Mouse (Mus musculus) hindbrain, embryonic 16.5 days (tissue): ENCODE measurements at regions not wholly inside any gene's neighbourhood (a gene's known extent, or its start where the extent isn't known, plus 50 kb on each side); places are given as distances from the start of the nearest gene placed in this dataset.
"Not testable (repeated sequence)": the region's sequence is repeated elsewhere in the genome, so short reads cannot be mapped to it uniquely, and the experiment has no call there.

ENCODE experiments used
- ATAC-seq: fragments of 200-750 bp; cut with Nextera tagmentation; 2 replicates; pipeline ENCODE4 v1.8.0; 2017; ENCODE audit warnings: moderate TSS enrichment, moderate library complexity
- H3K27ac ChIP-seq: fragments of 300-500 bp; sonication (generic); 2 replicates; pipeline ENCODE4 v1.5.1; 2014; ENCODE audit warnings: low read depth, mild to moderate bottlenecking, control low read depth, low read length, moderate library complexity
- H3K27me3 ChIP-seq: fragments of 300-500 bp; sonication (generic); replicated peaks from 2 replicates; pipeline ENCODE4 v1.6.1; 2014; ENCODE audit warnings: low read length; ENCODE audit not compliant: control insufficient read depth, insufficient read depth
- H3K36me3 ChIP-seq: fragments of 300-500 bp; sonication (generic); 2 replicates; pipeline ENCODE4 v1.6.1; 2014; ENCODE audit warnings: mild to moderate bottlenecking, low read length, moderate library complexity, mixed read lengths; ENCODE audit not compliant: control insufficient read depth, insufficient read depth
- H3K4me1 ChIP-seq: fragments of 300-500 bp; sonication (generic); 2 replicates; pipeline ENCODE4 v1.6.1; 2014; ENCODE audit warnings: low read depth, low read length; ENCODE audit not compliant: control insufficient read depth, insufficient read depth
- H3K4me2 ChIP-seq: fragments of 300-500 bp; sonication (generic); 2 replicates; pipeline ENCODE4 v1.6.1; 2014; ENCODE audit warnings: mild to moderate bottlenecking, low read length, control low read depth, moderate library complexity
- H3K4me3 ChIP-seq: fragments of 300-500 bp; sonication (generic); 2 replicates; pipeline ENCODE4 v1.5.1; 2014; ENCODE audit warnings: mild to moderate bottlenecking, low read length, control low read depth, moderate library complexity
- H3K9ac ChIP-seq: fragments of 300-500 bp; sonication (generic); 2 replicates; pipeline ENCODE4 v1.6.1; 2014; ENCODE audit warnings: low read depth, mild to moderate bottlenecking, control low read depth, low read length, moderate library complexity
- H3K9me3 ChIP-seq: fragments of 300-500 bp; sonication (generic); 2 replicates; pipeline ENCODE4 v1.6.1; 2014; ENCODE audit warnings: mild to moderate bottlenecking, low read length, moderate library complexity; ENCODE audit not compliant: control insufficient read depth
- WGBS: fragments of 180-500 bp; shearing (Covaris S2); extraction: QIAGEN DNeasy Blood & Tissue Kit; methylation state at CpG from one replicate; pipeline ENCODE4 v1.1.7; 2014; 5-methylcytosine and 5-hydroxymethylcytosine counted together

DNA sequence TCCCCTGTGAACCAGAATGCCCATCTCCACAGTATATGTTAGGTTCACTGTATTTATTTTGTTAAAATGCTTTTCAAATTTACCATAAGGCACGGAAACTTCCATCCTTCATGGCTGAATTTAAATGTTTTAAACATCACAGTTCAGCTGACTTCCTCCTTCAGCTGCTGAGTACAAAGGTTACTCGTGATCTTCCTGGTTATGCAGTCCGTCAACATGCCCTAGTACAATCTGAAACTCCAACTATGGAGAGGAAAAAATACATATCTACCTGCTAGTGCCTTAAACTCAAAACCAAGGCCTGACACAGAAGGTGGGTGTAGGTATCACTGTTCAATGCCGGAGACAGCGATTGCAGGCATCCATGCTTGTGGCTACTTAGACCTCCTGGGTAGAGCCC, 280.5 kb upstream of the Arglu1 start:
- no peak for ATAC-seq
- no peak overlapping the region for H3K4me2 ChIP-seq
- no peak overlapping the region for H3K27ac ChIP-seq
- 88% methylated on average over 5 of the region's 5 CpGs for WGBS
- no peak overlapping the region for H3K4me3 ChIP-seq
- H3K27me3 ChIP-seq = no peaks in the 10 kb centered on the region
- no peaks in the 10 kb centered on the region for H3K36me3 ChIP-seq
- H3K9me3 ChIP-seq = no peaks in the 10 kb centered on the region
- H3K9ac ChIP-seq = no peak overlapping the region
- no peaks in the 10 kb centered on the region for H3K4me1 ChIP-seq

DNA sequence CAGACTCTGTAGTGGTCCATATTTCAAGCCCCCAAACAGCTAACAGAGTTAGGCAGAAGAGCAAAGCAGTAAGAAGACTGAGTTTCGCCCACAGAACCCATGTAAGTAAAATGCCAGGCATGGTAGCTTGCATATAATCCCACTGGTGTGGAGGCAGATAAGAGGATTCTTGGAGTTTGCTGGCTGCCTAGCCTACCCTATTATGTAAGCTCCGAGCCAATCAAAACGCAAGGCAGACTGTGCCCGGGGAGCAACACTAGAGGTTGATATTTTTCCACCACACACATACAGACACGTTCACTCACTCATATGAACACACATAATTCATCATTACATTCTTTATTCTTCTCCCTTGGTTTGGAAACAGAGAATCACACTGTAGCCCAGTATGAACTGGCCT, 280.0 kb upstream of the Arglu1 start:
- Histone ChIP-seq H3K9me3 (no peaks in the 10 kb centered on the region), H3K4me2 (no peak overlapping the region), H3K36me3 (no peaks in the 10 kb centered on the region), H3K27ac (no peak overlapping the region), H3K9ac (no peak overlapping the region), H3K27me3 (no peaks in the 10 kb centered on the region), H3K4me1 (no peaks in the 10 kb centered on the region), H3K4me3 (no peak overlapping the region)
- no peak for ATAC-seq
- 76% methylated on average over 5 of the region's 5 CpGs for WGBS

DNA sequence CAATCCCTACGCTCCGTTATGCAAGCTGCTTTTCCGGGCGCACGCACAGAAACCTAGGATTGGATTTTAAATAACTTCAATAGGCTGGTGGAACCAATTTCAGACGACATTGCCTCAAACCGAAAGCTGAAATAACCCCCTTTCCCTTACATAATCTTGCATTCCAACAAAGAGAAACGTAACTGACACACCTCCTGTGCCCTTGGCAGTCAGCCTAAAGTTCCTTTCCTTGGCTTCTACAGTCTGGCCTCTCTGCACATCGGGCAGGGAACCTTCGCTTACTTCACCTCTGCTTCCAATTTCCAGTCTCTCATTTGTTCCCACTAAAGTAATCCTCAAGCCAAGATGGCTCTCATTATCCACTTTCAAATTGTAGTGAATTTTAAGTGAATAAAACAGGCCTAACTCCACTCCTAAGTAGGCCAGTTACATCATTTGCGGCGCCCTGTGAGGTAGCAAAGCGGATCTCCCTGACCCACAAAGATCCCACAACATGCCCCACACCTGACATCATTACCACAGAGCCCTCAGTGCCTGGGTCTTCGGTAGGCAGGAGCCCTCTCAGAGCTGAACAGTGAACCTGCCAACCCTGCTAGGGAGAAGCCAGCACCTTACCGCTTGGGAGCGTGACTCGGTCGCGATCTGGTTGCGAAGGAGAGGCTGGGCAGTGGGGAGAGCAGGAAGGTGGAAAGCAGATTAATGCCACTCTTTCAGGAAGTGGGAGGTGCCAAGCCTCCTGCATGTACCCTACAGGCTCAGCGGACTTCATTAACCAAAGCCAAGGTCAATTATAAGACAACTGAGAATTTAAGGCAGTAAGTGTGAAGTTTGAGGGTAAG, 279.0 kb upstream of the Arglu1 start:
- H3K27ac ChIP-seq = no peak overlapping the region
- no peak overlapping the region for H3K9ac ChIP-seq
- no peaks in the 10 kb centered on the region for H3K36me3 ChIP-seq
- ATAC-seq = no peak
- no peaks in the 10 kb centered on the region for H3K27me3 ChIP-seq
- no peak overlapping the region for H3K4me3 ChIP-seq
- H3K9me3 ChIP-seq = no peaks in the 10 kb centered on the region
- H3K4me1 ChIP-seq = no peaks in the 10 kb centered on the region
- WGBS = 83% methylated on average over 21 of the region's 21 CpGs
- no peak overlapping the region for H3K4me2 ChIP-seq

DNA sequence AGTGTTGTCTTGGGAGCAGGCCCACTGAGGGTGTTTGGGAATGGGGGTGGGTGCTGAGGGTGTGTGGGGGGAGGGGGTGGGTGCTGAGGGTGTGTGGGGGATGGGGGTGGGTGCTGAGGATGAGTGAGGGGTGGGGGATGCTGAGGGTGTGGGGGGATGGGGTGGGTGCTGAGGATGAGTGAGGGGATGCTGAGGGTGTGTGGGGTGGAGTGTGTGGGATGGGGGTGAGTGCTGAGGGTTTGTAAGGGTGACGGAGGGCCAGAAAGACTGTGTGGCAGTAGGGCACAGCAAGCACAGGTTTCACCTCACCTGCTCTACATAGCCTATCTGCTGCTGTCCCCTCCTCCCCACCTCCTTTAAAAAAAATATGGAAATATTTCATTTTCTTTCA, 276.3 kb upstream of the Arglu1 start:
- ATAC-seq = no peak
- Histone ChIP-seq H3K27me3 (no peaks in the 10 kb centered on the region), H3K4me3 (no peak overlapping the region), H3K36me3 (no peaks in the 10 kb centered on the region), H3K27ac (no peak overlapping the region), H3K9ac (no peak overlapping the region), H3K4me1 (no peaks in the 10 kb centered on the region), H3K4me2 (no peak overlapping the region), H3K9me3 (no peaks in the 10 kb centered on the region)
- WGBS = 71% methylated on average over 1 of the region's 1 CpGs

DNA sequence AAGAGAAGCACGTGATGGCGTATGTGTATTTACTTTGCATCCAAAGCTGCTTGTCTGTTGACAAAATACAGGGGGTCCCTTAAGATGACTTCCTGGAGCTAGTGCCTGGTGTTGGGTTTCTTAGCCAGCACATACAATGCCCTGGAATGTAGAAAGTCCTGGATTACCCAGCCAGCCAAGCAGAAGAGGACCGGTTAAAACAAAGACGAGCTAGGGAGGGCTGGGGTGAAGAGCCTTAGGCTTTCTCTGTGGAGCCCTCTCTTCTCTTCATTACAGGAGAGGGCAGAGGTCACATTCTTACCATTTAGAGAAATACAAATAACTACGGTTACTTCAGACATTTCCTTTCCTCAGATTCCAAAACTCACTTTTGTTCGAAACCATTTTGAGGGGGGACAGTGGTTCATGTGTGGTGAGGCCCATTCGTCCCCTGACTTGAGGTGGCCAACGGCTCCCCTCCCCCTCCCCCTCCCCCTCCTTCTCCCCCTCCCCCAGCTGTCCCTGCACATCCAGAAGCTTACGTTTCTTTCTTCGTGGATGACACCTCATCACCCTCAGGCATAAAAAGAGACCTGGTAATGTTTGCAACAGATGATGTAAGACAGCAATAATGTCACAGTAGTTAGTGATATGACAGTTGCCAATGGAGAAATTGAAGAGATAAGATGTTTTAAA, 275.8 kb upstream of the Arglu1 start:
- no peak overlapping the region for H3K9ac ChIP-seq
- no peaks in the 10 kb centered on the region for H3K9me3 ChIP-seq
- no peak overlapping the region for H3K27ac ChIP-seq
- no peak for ATAC-seq
- no peaks in the 10 kb centered on the region for H3K36me3 ChIP-seq
- H3K4me3 ChIP-seq = no peak overlapping the region
- 14% methylated on average over 10 of the region's 10 CpGs for WGBS
- H3K4me1 ChIP-seq = no peaks in the 10 kb centered on the region
- no peaks in the 10 kb centered on the region for H3K27me3 ChIP-seq
- H3K4me2 ChIP-seq = no peak overlapping the region

DNA sequence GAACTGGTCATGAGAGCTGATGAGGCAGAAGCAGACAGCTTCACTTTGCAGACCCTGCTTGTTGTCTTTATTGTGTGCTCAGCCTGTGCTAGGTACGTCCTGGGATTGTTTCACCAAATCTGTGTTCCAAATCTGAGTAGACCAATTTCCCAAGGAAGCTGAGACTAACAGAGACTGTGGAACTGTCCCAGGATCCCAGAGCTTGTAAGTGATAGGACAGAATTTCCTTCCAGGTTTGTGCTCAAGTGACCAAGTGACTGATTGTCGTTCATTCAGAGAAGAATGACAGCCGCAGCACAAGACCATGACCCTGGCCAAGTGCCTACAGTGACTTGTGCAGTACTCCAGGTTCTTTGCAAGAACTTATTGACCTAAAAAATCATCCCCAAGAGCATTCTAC, 269.9 kb upstream of the Arglu1 start:
- Histone ChIP-seq H3K4me1 (no peaks in the 10 kb centered on the region), H3K4me2 (no peak overlapping the region), H3K27ac (no peak overlapping the region), H3K4me3 (no peak overlapping the region), H3K27me3 (no peaks in the 10 kb centered on the region), H3K9ac (no peak overlapping the region), H3K9me3 (no peaks in the 10 kb centered on the region), H3K36me3 (no peaks in the 10 kb centered on the region)
- 91% methylated on average over 3 of the region's 3 CpGs for WGBS
- ATAC-seq = no peak

DNA sequence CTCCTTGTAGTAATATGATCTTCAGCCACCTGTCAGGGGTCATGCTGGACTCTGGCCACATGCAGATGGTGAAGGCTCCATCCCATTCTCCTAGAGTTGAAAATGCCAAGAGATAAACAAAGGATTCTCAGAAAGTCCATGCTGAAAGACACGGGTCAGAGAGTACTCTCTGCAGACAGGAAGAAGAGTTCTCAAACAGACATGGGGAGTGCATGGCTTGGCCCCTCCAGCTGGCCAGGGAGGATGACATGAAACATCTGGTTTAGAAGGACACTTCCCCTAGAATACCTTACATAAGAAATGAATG, 269.4 kb upstream of the Arglu1 start:
- no peak overlapping the region for H3K9ac ChIP-seq
- H3K4me1 ChIP-seq = no peaks in the 10 kb centered on the region
- WGBS = 64% methylated on average over 1 of the region's 1 CpGs
- H3K27ac ChIP-seq = no peak overlapping the region
- no peaks in the 10 kb centered on the region for H3K36me3 ChIP-seq
- no peak overlapping the region for H3K4me3 ChIP-seq
- no peak for ATAC-seq
- no peaks in the 10 kb centered on the region for H3K27me3 ChIP-seq
- H3K4me2 ChIP-seq = no peak overlapping the region
- H3K9me3 ChIP-seq = no peaks in the 10 kb centered on the region

DNA sequence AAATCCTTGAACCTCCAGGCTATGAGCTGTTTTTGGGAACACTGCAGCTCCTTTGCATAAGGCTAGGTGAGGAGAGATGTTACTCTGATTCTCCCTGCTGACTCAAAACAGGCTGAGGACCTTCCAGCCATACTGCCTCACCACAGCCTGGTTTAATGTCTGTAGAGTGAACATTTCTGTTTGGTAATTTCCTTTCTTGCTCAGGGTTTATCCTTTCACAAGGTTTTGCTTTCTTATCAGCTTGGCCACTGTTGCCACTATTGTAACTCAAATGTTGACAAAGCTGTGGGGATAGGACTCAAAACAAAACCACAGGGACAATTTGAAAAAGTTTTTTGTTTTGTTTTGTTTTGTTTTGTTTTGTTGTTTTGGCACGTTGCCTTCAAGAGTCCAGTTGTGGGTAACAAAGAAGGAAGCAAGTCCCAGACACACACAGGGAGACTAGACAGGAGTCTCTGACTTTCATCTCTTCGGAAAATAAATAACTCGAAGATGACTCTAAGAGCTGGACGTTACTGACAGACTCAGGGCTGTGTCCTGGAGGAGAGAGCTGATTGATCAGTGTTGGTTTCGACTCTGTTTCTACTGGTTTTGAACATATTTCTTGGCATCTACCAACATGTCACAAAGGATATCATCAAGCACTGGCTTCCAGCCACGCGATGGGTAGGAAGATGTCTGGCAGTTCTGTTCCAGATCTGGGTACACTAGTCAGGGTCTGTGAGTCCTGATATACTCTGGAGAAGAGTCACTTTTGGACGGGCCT, 268.9 kb upstream of the Arglu1 start:
- ATAC-seq = no peak

DNA sequence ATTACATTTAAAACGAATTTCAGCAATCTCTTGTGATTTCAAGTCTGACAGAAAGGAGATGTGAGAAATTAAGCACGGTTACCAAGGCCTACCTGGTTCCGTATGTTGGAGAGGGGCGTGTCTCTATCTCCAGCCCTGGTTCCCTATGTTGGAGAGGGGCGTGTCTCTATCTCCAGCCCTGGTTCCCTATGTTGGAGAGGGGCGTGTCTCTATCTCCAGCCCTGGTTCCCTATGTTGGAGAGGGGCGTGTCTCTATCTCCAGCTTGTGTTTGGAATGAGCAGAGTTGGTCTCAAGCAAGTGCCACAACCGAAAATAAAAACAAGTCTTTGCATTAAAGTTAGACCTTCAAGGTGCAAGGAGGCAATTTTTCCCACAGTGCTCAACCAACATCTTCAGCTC, 267.8 kb upstream of the Arglu1 start:
- H3K27me3 ChIP-seq, H3K4me2 ChIP-seq, H3K36me3 ChIP-seq, H3K27ac ChIP-seq, H3K4me3 ChIP-seq, H3K4me1 ChIP-seq, ATAC-seq, H3K9ac ChIP-seq, H3K9me3 ChIP-seq: not testable (repeated sequence)
- 83% methylated on average over 8 of the region's 8 CpGs for WGBS

More for the DNA sequence above, 268.9 kb upstream of the Arglu1 start:
- Histone ChIP-seq H3K4me1 (no peaks in the 10 kb centered on the region), H3K27ac (no peak overlapping the region), H3K27me3 (no peaks in the 10 kb centered on the region), H3K4me3 (no peak overlapping the region), H3K36me3 (no peaks in the 10 kb centered on the region), H3K9ac (no peak overlapping the region), H3K4me2 (no peak overlapping the region), H3K9me3 (no peaks in the 10 kb centered on the region)
- 79% methylated on average over 8 of the region's 8 CpGs for WGBS
